Mouse (Mus musculus): ENCODE measurements around the gene Ubxn4. TPM values are rescaled to one million over a fixed set of nuclear protein-coding genes. Genes with fewer than 3 reads are reported as not detected.
"Not testable (repeated sequence)": the region's sequence is repeated elsewhere in the genome, so short reads cannot be mapped to it uniquely, and the experiment has no call there.

Gene Ubxn4
- total RNA-seq, 2 experiments from 2014 or later, result 49.6 to 53.1 TPM

- intact Hi-C loops (cut with DNase I), result no loop called here
- DNase-seq (ENCODE audit: extremely low spot score in 1 of 2, low spot score in 2 of 2), result no peak
Measured at GRCm38 (mm10) chr1:128295717-128296528, 52.2 kb downstream of the Ubxn4 start.

- DNase-seq (ENCODE audit: extremely low spot score in 1 of 2, low spot score in 2 of 2), result peak; percentile 35 to 36
- intact Hi-C loops (cut with DNase I), result no loop called here
Measured at GRCm38 (mm10) chr1:128303900-128304299, 60.1 kb downstream of the Ubxn4 start.

- intact Hi-C loops (cut with DNase I), result no loop called here
- DNase-seq (ENCODE audit: extremely low spot score in 1 of 2, low spot score in 2 of 2), result no peak
Measured at GRCm38 (mm10) chr1:128309043-128309442, 65.3 kb downstream of the Ubxn4 start.

GRCm38 (mm10) chr1:128314665-128315064 is 70.9 kb downstream of the Ubxn4 start:
- intact Hi-C loops (cut with DNase I), result no loop called here

GRCm38 (mm10) chr1:128319266-128319665 is 75.5 kb downstream of the Ubxn4 start:
- intact Hi-C loops (cut with DNase I), result not testable (repeated sequence)

More at GRCm38 (mm10) chr1:128314665-128315064, 70.9 kb downstream of the Ubxn4 start:
- no peak for DNase-seq (ENCODE audit: extremely low spot score in 1 of 2, low spot score in 2 of 2)

GRCm38 (mm10) chr1:128323026-128323643 is 79.4 kb downstream of the Ubxn4 start:
- DNase-seq (ENCODE audit: extremely low spot score in 1 of 2, low spot score in 2 of 2), result no peak
- intact Hi-C loops (cut with DNase I), result no loop called here

More at GRCm38 (mm10) chr1:128319266-128319665, 75.5 kb downstream of the Ubxn4 start:
- not testable (repeated sequence) for DNase-seq (ENCODE audit: extremely low spot score in 1 of 2, low spot score in 2 of 2)

GRCm38 (mm10) chr1:128324776-128325175 is 81.0 kb downstream of the Ubxn4 start:
- intact Hi-C loops (cut with DNase I), result no loop called here
- no peak for DNase-seq (ENCODE audit: extremely low spot score in 1 of 2, low spot score in 2 of 2)

- intact Hi-C loops (cut with DNase I), result no loop called here
- DNase-seq (ENCODE audit: extremely low spot score in 1 of 2, low spot score in 2 of 2), result no peak
Measured at GRCm38 (mm10) chr1:128327165-128327564, 83.4 kb downstream of the Ubxn4 start.

GRCm38 (mm10) chr1:128328218-128328617 is 84.5 kb downstream of the Ubxn4 start, which contains the start of gene Lct:
Lct (minus strand) TSS chr1:128328318.
- intact Hi-C loops (cut with DNase I), result no loop called here

More at GRCm38 (mm10) chr1:128328218-128328617, 84.5 kb downstream of the Ubxn4 start, which contains the start of gene Lct:
- DNase-seq (ENCODE audit: extremely low spot score in 1 of 2, low spot score in 2 of 2), result no peak

Small RNAs within 50 kb of the gene (microRNA-seq; reads per million reads assigned to microRNA genes)
- gene Mir128-1, result 16,731 reads per million, percentile 97 among the genes with 10 or more reads in this experiment

Other genes with a start within 250 kb of the Ubxn4 start
- gene Zranb3, start 140.9 kb upstream of the Ubxn4 start, total RNA-seq (2021), result 1 to 10 TPM; 8.7 to 9.8 TPM
- 100 to 1,000 TPM; 327 to 329 TPM for gene R3hdm1, start 140.7 kb upstream of the Ubxn4 start, total RNA-seq (2021)
- 1 to 10 TPM; 5.4 to 6.1 TPM for gene Lct, start 84.4 kb downstream of the Ubxn4 start, total RNA-seq (2021)
- 10 to 100 TPM; 14.6 to 15.6 TPM for gene Mcm6, start 115.7 kb downstream of the Ubxn4 start, total RNA-seq (2021)
- gene Dars, start 173.4 kb downstream of the Ubxn4 start, total RNA-seq (2021), result 10 to 100 TPM; 64.0 to 67.9 TPM